Mouse (Mus musculus) kidney, embryonic 16.5 days (tissue): ENCODE results near the gene Fry. TPM values are rescaled to one million over a fixed set of nuclear protein-coding genes. Genes with fewer than 3 reads are reported as not detected.

Experiments
- ATAC-seq: fragments of 200-750 bp; cut with Nextera tagmentation; 2 replicates; pipeline ENCODE4 v1.8.0; 2017; ENCODE audit warnings: moderate TSS enrichment; ENCODE audit not compliant: low FRiP score, low TSS enrichment
- H3K27ac ChIP-seq: fragments of 300-500 bp; sonication (generic); 2 replicates; pipeline ENCODE4 v1.5.1; 2014; ENCODE audit warnings: low read length
- H3K27me3 ChIP-seq: fragments of 300-500 bp; sonication (generic); 2 replicates; pipeline ENCODE4 v1.6.1; 2014; ENCODE audit warnings: low read length, control low read depth, mixed read lengths; ENCODE audit not compliant: insufficient read depth
- H3K36me3 ChIP-seq: fragments of 300-500 bp; sonication (generic); 2 replicates; pipeline ENCODE4 v1.6.1; 2014; ENCODE audit warnings: low read length, control low read depth, mixed read lengths; ENCODE audit not compliant: insufficient read depth
- H3K4me1 ChIP-seq: fragments of 300-500 bp; sonication (generic); 2 replicates; pipeline ENCODE4 v1.6.1; 2014; ENCODE audit warnings: low read length, control low read depth, mixed read lengths; ENCODE audit not compliant: insufficient read depth
- H3K4me2 ChIP-seq: fragments of 300-500 bp; sonication (generic); replicated peaks from 2 replicates; pipeline ENCODE4 v1.6.1; 2014; ENCODE audit warnings: low read depth, low read length
- H3K4me3 ChIP-seq: fragments of 300-500 bp; sonication (generic); 2 replicates; pipeline ENCODE4 v1.5.1; 2014; ENCODE audit warnings: mild to moderate bottlenecking, low read length
- H3K9ac ChIP-seq: fragments of 300-500 bp; sonication (generic); replicated peaks from 2 replicates; pipeline ENCODE4 v1.6.1; 2014; ENCODE audit warnings: low read length
- H3K9me3 ChIP-seq: fragments of 300-500 bp; sonication (generic); 2 replicates; pipeline ENCODE4 v1.6.1; 2016; ENCODE audit warnings: low read length, control low read depth
- WGBS: fragments of 180-500 bp; shearing (Covaris S2); extraction: QIAGEN DNeasy Blood & Tissue Kit; methylation state at CpG from one replicate; pipeline ENCODE4 v1.1.7; 2014; 5-methylcytosine and 5-hydroxymethylcytosine counted together
- polyA plus RNA-seq: library from polyadenylated mRNA; unstranded; fragments of >200 nt; fragmentation: Nextera tagmentation; extraction: Ambion mirVana; gene quantifications from 2 replicates; pipeline ENCODE4 v1.2.1, GENCODE M21; 2015

Gene Fry
- polyA plus RNA-seq, 1 experiment from 2014 or later, result 5.7 TPM

GRCm38 (mm10) chr5:150372956-150373355 is 254.5 kb downstream of the Fry start:
- Histone ChIP-seq H3K4me3 (no peak overlapping the region), H3K9me3 (no peaks in the 10 kb centered on the region), H3K36me3 (no peaks in the 10 kb centered on the region), H3K27me3 (no peaks in the 10 kb centered on the region), H3K27ac (no peak overlapping the region), H3K9ac (no peak overlapping the region), H3K4me1 (no peaks in the 10 kb centered on the region), H3K4me2 (no peak overlapping the region)
- WGBS, result 77% methylated on average over 3 of the region's 3 CpGs
- no peak for ATAC-seq

- H3K36me3 ChIP-seq, result no peaks in the 10 kb centered on the region
- H3K9ac ChIP-seq, result no peak overlapping the region
- no peaks in the 10 kb centered on the region for H3K27me3 ChIP-seq
- H3K4me3 ChIP-seq, result no peak overlapping the region
- WGBS, result 74% methylated on average over 8 of the region's 8 CpGs
- H3K4me2 ChIP-seq, result no peak overlapping the region
- H3K9me3 ChIP-seq, result no peaks in the 10 kb centered on the region
- H3K27ac ChIP-seq, result peak overlapping the region; percentile 63; the same call in 1 of the 2 replicates
- no peak for ATAC-seq
- H3K4me1 ChIP-seq, result no peaks in the 10 kb centered on the region
Observed at GRCm38 (mm10) chr5:150374778-150375559, 256.5 kb downstream of the Fry start.

GRCm38 (mm10) chr5:150378586-150378985 is 260.1 kb downstream of the Fry start:
- Histone ChIP-seq H3K36me3 (no peaks in the 10 kb centered on the region), H3K4me2 (no peak overlapping the region)
- 83% methylated on average over 18 of the region's 18 CpGs for WGBS

GRCm38 (mm10) chr5:150380767-150381166 is 262.3 kb downstream of the Fry start:
- Histone ChIP-seq H3K4me1 (peaks cover 9% of the 10 kb centered on the region), H3K4me3 (no peak overlapping the region), H3K27ac (no peak overlapping the region), H3K4me2 (no peak overlapping the region), H3K9ac (no peak overlapping the region), H3K36me3 (no peaks in the 10 kb centered on the region), H3K9me3 (no peaks in the 10 kb centered on the region), H3K27me3 (no peaks in the 10 kb centered on the region)
- WGBS, result 88% methylated on average over 10 of the region's 10 CpGs
- ATAC-seq, result no peak

More at GRCm38 (mm10) chr5:150378586-150378985, 260.1 kb downstream of the Fry start:
- no peak overlapping the region for H3K27ac ChIP-seq
- H3K4me1 ChIP-seq, result no peaks in the 10 kb centered on the region
- no peak overlapping the region for H3K4me3 ChIP-seq
- H3K27me3 ChIP-seq, result no peaks in the 10 kb centered on the region
- no peaks in the 10 kb centered on the region for H3K9me3 ChIP-seq
- no peak for ATAC-seq
- no peak overlapping the region for H3K9ac ChIP-seq

GRCm38 (mm10) chr5:150382411-150382810 is 264.0 kb downstream of the Fry start:
- no peak for ATAC-seq
- Histone ChIP-seq H3K4me1 (peaks cover 11% of the 10 kb centered on the region), H3K9me3 (no peaks in the 10 kb centered on the region), H3K36me3 (no peaks in the 10 kb centered on the region), H3K27me3 (no peaks in the 10 kb centered on the region), H3K9ac (no peak overlapping the region), H3K27ac (no peak overlapping the region), H3K4me3 (no peak overlapping the region), H3K4me2 (no peak overlapping the region)
- 24% methylated on average over 5 of the region's 5 CpGs for WGBS

GRCm38 (mm10) chr5:150384272-150385215 is 266.1 kb downstream of the Fry start:
- H3K4me1 ChIP-seq, result peaks cover 11% of the 10 kb centered on the region
- H3K36me3 ChIP-seq, result no peaks in the 10 kb centered on the region
- ATAC-seq, result peak; percentile 76
- WGBS, result 52% methylated on average over 17 of the region's 17 CpGs
- H3K27me3 ChIP-seq, result no peaks in the 10 kb centered on the region
- no peak overlapping the region for H3K4me3 ChIP-seq
- no peak overlapping the region for H3K9ac ChIP-seq
- no peak overlapping the region for H3K4me2 ChIP-seq
- H3K27ac ChIP-seq, result peak overlapping the region; percentile 72
- H3K9me3 ChIP-seq, result no peaks in the 10 kb centered on the region

GRCm38 (mm10) chr5:150385224-150385623 is 266.8 kb downstream of the Fry start:
- H3K9ac ChIP-seq, result no peak overlapping the region
- no peak overlapping the region for H3K4me3 ChIP-seq
- no peak overlapping the region for H3K4me2 ChIP-seq
- peak overlapping the region; percentile 63 for H3K27ac ChIP-seq
- H3K4me1 ChIP-seq, result peaks cover 11% of the 10 kb centered on the region
- no peaks in the 10 kb centered on the region for H3K27me3 ChIP-seq
- no peaks in the 10 kb centered on the region for H3K36me3 ChIP-seq
- ATAC-seq, result no peak
- 62% methylated on average over 7 of the region's 7 CpGs for WGBS
- no peaks in the 10 kb centered on the region for H3K9me3 ChIP-seq

GRCm38 (mm10) chr5:150388623-150389022 is 270.2 kb downstream of the Fry start:
- Histone ChIP-seq H3K4me2 (no peak overlapping the region), H3K27me3 (no peaks in the 10 kb centered on the region), H3K36me3 (peaks cover 5% of the 10 kb centered on the region), H3K4me3 (no peak overlapping the region), H3K9ac (no peak overlapping the region), H3K27ac (no peak overlapping the region), H3K9me3 (peaks cover 4% of the 10 kb centered on the region; the same call in 1 of the 2 replicates), H3K4me1 (peaks cover 11% of the 10 kb centered on the region)
- 80% methylated on average over 12 of the region's 12 CpGs for whole genome bisulfite sequencing
- ATAC-seq, result no peak

GRCm38 (mm10) chr5:150389589-150390377 is 271.3 kb downstream of the Fry start:
- H3K27ac ChIP-seq, result peak overlapping the region; percentile 2; the same call in 1 of the 2 replicates
- WGBS, result 45% methylated on average over 10 of the region's 10 CpGs

More at GRCm38 (mm10) chr5:150389589-150390377, 271.3 kb downstream of the Fry start:
- no peak overlapping the region for H3K9ac ChIP-seq
- H3K27me3 ChIP-seq, result no peaks in the 10 kb centered on the region
- ATAC-seq, result no peak
- H3K36me3 ChIP-seq, result peaks cover 15% of the 10 kb centered on the region
- peaks cover 7% of the 10 kb centered on the region for H3K4me1 ChIP-seq
- no peak overlapping the region for H3K4me2 ChIP-seq
- peaks cover 13% of the 10 kb centered on the region; the same call in 1 of the 2 replicates for H3K9me3 ChIP-seq
- H3K4me3 ChIP-seq, result no peak overlapping the region
